Mouse (Mus musculus) CH12.LX (cell line): Measurements from ENCODE around the gene Creb5.

Experiments
- CTCF ChIP-seq, 2 experiments: IDR thresholded peaks in 1 of 2; conservative IDR thresholded peaks in 1 of 2; 2 replicates each; pipeline ENCODE4 v1.5.1; 2011 to 2012; ENCODE audit warnings: low read depth in 2 of 2, low read length in 2 of 2, improper control_type of control experiment in 1 of 2, inconsistent platforms in 1 of 2, mild to moderate bottlenecking in 1 of 2, moderate library complexity in 1 of 2
- EP300 ChIP-seq: IDR thresholded peaks from 2 replicates; pipeline ENCODE4 v1.6.1; 2011; ENCODE audit warnings: low read length, improper control_type of control experiment
- JUN ChIP-seq: IDR thresholded peaks from 2 replicates; pipeline ENCODE4 v1.6.1; 2011; ENCODE audit warnings: low read depth, mild to moderate bottlenecking, low read length, improper control_type of control experiment, moderate library complexity; ENCODE audit not compliant: insufficient read depth
- JUND ChIP-seq: conservative IDR thresholded peaks from 2 replicates; pipeline ENCODE4 v1.6.1; 2011; ENCODE audit warnings: low read depth, low read length, improper control_type of control experiment
- KAT2A ChIP-seq: IDR thresholded peaks from 2 replicates; pipeline ENCODE4 v1.6.1; 2012; ENCODE audit warnings: low read length, improper control_type of control experiment, inconsistent platforms; ENCODE audit not compliant: insufficient replicate concordance
- POLR2A ChIP-seq: IDR thresholded peaks from 2 replicates; pipeline ENCODE4 v1.6.1; 2011; ENCODE audit warnings: low read depth, mild to moderate bottlenecking, improper control_type of control experiment, low read length
- POLR2AphosphoS2 ChIP-seq: IDR thresholded peaks from 2 replicates; pipeline ENCODE4 v1.6.1; 2011; ENCODE audit warnings: low read depth, low read length, improper control_type of control experiment

GRCm38 (mm10) chr6:53570906-53571305 lies 283.8 kb downstream of the Creb5 start:
- TF ChIP-seq CTCF (conservative IDR thresholded peaks at IDR 0.05 in 1 of 2, IDR thresholded peaks at IDR 0.05 in 1 of 2; ENCODE audit: low read depth in 2 of 2, low read length in 2 of 2) = no peak
- TF ChIP-seq JUN = no peak
- TF ChIP-seq POLR2A = no peak
- TF ChIP-seq KAT2A = no peak
- no peak for TF ChIP-seq EP300
- TF ChIP-seq JUND = no peak
- no peak for TF ChIP-seq POLR2AphosphoS2
